Mouse (Mus musculus) macrophage (primary cell): ENCODE measurements around the gene Eif3g. TPM values are rescaled to one million over a fixed set of nuclear protein-coding genes. Genes with fewer than 3 reads are reported as not detected.
A peak's percentile ranks its signal among the peaks of the same experiment; 100 is the strongest.

ENCODE experiments used
- H3K27ac ChIP-seq: fragments of 350-480 bp; formaldehyde crosslinking; 2 replicates; pipeline ENCODE4 v1.9.0; 2021
- H3K36me3 ChIP-seq: fragments of 350-480 bp; formaldehyde crosslinking; 2 replicates; pipeline ENCODE4 v1.9.0; 2021; ENCODE audit errors: inconsistent target
- H3K4me3 ChIP-seq: fragments of 350-480 bp; formaldehyde crosslinking; 2 replicates; pipeline ENCODE4 v1.9.0; 2021; ENCODE audit errors: inconsistent target
- H3K79me2 ChIP-seq: fragments of 350-480 bp; formaldehyde crosslinking; 2 replicates; pipeline ENCODE4 v1.9.0; 2021; ENCODE audit errors: inconsistent target
- WGBS: methylation state at CpG from one replicate; pipeline ENCODE4 v1.1.7; 2026; ENCODE audit warnings: inconsistent platforms; ENCODE audit not compliant: missing documents; 5-methylcytosine and 5-hydroxymethylcytosine counted together
- polyA plus RNA-seq: library from polyadenylated mRNA; stranded (reverse); fragments of 250-400 nt; gene quantifications from 3 replicates; pipeline ENCODE4 v1.2.4, GENCODE M21; 2018; ENCODE audit warnings: inconsistent platforms

Gene Eif3g
- polyA plus RNA-seq, 1 experiment from 2014 or later, result 100 TPM

GRCm38 (mm10) chr9:20893590-20894343 lies 4.7 kb downstream of the Eif3g start:
- WGBS, result 89% methylated on average over 12 of the region's 13 CpGs
- H3K79me2 ChIP-seq, result peaks cover 39% of the 10 kb centered on the region
- no peak overlapping the region for H3K27ac ChIP-seq
- H3K36me3 ChIP-seq, result peaks cover 52% of the 10 kb centered on the region
- no peak overlapping the region for H3K4me3 ChIP-seq

GRCm38 (mm10) chr9:20893069-20893468 lies 5.4 kb downstream of the Eif3g start:
- Histone ChIP-seq H3K4me3 (no peak overlapping the region), H3K27ac (no peak overlapping the region), H3K79me2 (peaks cover 44% of the 10 kb centered on the region), H3K36me3 (peaks cover 52% of the 10 kb centered on the region)
- 82% methylated on average over 5 of the region's 5 CpGs for WGBS

DNA sequence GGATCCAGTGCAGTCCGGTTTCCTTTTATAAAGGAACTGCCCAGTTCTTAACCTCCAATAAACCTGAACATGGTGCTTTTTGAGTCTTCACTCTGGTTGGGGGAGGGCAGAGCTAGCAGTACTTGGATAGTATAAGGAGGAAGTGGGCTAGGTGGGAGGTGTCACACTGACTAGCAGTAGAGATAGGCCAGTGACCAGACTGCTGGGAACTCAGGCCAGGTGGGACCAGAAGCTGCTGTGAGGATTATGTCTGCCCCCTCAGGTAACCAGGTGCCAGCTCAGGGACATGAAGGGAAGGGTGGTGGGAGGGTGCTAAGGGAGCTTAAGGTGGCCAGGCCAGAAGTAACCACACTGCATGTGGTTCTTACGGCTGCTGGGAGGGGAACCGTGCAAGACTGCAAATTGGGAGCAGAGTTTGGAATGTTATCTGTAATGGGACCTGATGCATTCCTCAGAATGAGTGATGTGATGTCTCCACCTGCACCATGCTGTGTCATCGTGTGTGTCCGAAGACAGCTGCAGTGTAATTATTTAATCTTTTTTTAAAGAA lies 6.2 kb downstream of the Eif3g start:
- Histone ChIP-seq H3K27ac (no peak overlapping the region), H3K79me2 (peaks cover 35% of the 10 kb centered on the region), H3K4me3 (no peak overlapping the region), H3K36me3 (peaks cover 52% of the 10 kb centered on the region)
- WGBS, result 81% methylated on average over 5 of the region's 5 CpGs

DNA sequence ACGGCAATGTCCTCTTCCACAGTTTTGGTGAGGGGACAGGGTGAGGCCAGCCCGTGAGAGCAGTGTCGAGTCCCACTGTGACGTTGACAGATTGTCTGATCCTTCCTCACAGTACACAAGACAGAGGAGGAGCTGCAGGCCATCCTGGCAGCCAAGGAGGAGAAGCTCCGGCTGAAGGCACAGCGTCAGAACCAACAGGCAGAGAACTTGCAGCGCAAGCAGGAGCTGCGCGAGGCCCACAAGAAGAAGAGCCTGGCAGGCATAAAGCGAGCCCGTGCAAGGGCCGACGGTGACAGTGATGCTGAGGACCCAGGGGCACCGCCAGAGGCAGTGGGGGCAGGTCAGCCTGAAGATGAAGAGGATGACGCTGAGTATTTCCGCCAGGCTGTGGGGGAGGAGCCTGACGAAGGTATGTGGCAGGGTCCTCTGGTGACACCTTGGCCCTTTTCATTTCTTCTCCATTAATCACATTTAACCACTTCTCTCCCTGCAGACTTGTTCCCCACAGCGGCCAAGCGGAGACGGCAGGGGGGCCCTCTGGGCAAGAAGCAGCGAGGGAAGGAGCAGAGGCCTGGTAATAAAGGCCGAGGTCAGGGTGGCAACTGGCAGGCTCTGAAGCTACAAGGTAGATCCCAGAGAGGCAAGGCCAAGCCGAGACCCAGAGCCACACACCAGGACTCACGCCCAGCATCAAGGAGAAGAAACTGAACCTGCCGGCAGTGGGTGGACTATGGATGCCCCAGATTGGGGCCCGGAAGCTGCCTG lies 6.9 kb downstream of the Eif3g start:
- no peak overlapping the region for H3K4me3 ChIP-seq
- 91% methylated on average over 26 of the region's 26 CpGs for WGBS
- no peak overlapping the region for H3K27ac ChIP-seq
- H3K79me2 ChIP-seq, result peaks cover 29% of the 10 kb centered on the region
- H3K36me3 ChIP-seq, result peaks cover 52% of the 10 kb centered on the region

GRCm38 (mm10) chr9:20890411-20890810 lies 8.0 kb downstream of the Eif3g start:
- Histone ChIP-seq H3K4me3 (no peak overlapping the region), H3K36me3 (peaks cover 43% of the 10 kb centered on the region), H3K27ac (no peak overlapping the region), H3K79me2 (peaks cover 18% of the 10 kb centered on the region)
- WGBS, result 93% methylated on average over 5 of the region's 5 CpGs

GRCm38 (mm10) chr9:20889185-20890141 lies 9.0 kb downstream of the Eif3g start:
- Histone ChIP-seq H3K36me3 (peaks cover 36% of the 10 kb centered on the region; the same call in 1 of the 2 replicates), H3K27ac (no peak overlapping the region), H3K79me2 (peaks cover 18% of the 10 kb centered on the region), H3K4me3 (peak overlapping the region; percentile 72)
- 74% methylated on average over 28 of the region's 29 CpGs for WGBS

- Histone ChIP-seq H3K27ac (peak overlapping the region; percentile 39), H3K36me3 (peaks cover 25% of the 10 kb centered on the region; the same call in 1 of the 2 replicates), H3K4me3 (peak overlapping the region; percentile 72), H3K79me2 (peaks cover 18% of the 10 kb centered on the region)
- under 1% methylated on average over 30 of the region's 30 CpGs for WGBS
Observed at GRCm38 (mm10) chr9:20888386-20888765, 10.0 kb downstream of the Eif3g start.

DNA sequence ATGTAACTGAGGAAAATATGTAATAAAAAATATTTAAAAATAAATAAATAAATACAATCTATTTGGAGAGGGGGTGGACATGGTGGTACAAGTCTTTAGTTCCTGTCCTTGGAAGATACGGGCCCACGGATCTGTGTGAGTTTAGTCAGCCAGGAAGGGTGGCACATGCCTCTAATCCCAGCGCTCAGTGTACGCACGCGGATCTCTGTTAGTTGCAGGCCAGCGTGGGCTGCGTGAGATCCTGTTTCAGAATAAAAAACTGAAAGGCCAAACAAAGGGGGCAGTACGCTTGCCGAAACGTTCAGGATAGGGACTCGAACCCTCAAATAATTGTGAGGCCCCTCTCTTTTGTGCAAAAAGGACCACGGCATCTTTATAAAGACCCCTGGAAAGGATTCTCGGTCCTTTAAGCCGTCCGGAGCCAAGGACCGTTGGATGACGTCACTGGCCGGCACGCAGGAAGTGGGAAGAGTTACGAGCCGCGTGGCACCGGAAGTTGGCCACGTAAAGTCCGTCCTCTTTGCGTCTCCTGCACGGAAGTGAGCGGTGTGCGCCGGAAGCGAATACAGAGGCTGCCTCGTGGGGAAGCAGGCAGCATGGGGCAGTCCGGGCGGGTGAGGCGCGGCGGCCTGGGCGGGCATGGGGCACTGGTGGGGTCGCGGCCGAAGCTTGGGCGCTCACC lies 10.6 kb downstream of the Eif3g start, which contains the start of gene Ppan:
Gene Ppan, plus strand, starts transcription at position 472 of the 682 bp plus-strand sequence.
- Histone ChIP-seq H3K4me3 (peak within 1 kb of the TSS; percentile 72), H3K36me3 (peaks cover 20% of the 10 kb centered on the region; the same call in 1 of the 2 replicates), H3K79me2 (peaks cover 18% of the 10 kb centered on the region), H3K27ac (peak within 1 kb of the TSS; percentile 68)
- WGBS, result 1% methylated on average over 40 of the region's 43 CpGs

GRCm38 (mm10) chr9:20887191-20887590 lies 11.2 kb downstream of the Eif3g start:
- no peak overlapping the region for H3K27ac ChIP-seq
- peaks cover 18% of the 10 kb centered on the region for H3K79me2 ChIP-seq
- H3K36me3 ChIP-seq, result peaks cover 18% of the 10 kb centered on the region; the same call in 1 of the 2 replicates
- 91% methylated on average over 4 of the region's 6 CpGs for WGBS
- no peak overlapping the region; the same call in 1 of the 2 replicates for H3K4me3 ChIP-seq

DNA sequence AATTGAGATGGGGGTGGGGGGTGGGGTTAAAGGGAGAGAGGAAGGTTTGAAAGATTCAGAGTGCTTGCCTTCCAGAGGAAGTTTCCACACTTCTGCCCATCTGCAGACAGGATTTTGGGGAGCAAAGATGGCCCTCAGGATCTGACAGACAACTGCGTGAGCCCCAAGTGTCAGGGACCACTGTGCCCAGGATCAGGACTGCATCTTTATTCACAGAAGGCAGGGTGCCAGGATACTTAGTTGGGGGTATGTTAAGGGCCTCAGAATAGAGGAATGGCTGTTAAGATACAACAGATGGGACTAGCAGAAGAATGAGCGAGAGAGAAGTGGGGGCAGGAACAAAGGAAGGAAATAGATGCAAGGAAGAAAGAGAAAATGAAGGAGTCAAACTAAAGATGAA lies 11.9 kb downstream of the Eif3g start:
- WGBS, result 87% methylated on average over 2 of the region's 2 CpGs
- H3K36me3 ChIP-seq, result peaks cover 13% of the 10 kb centered on the region; the same call in 1 of the 2 replicates
- H3K79me2 ChIP-seq, result peaks cover 18% of the 10 kb centered on the region
- H3K4me3 ChIP-seq, result no peak overlapping the region
- no peak overlapping the region for H3K27ac ChIP-seq

DNA sequence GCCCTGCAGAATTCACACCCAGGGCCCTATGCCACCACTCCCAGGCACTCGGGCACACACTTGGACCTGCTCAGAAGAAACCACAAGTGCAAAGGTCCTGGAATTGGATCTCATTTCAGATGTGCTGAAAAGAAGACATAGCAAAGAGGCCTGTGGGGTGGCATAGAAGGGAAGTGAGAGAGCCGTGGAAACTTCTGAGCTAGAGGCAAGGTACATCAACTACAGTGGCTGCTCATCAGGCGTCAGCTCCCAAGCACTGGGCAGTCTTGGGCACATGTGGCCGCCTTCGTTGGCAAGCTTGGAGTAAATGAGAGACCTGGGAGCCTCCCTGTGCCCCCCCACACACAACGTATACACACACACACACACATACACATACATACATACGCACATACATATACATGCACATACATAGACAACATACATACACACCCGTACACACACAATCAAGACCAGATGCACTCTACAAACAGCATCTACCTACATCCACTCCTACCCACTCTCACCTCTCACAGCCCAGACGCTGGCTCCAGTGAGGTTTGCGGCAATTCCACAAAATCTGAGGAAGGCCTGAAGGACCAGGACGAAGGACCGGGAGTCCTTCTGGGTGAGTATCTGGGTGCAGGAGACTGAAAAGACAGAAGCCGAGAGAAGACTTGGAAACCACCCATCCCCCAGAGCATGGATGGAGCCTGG lies 19.2 kb downstream of the Eif3g start, which contains the start of gene Angptl6:
Gene Angptl6, minus strand, starts transcription at position 631 of the 696 bp plus-strand sequence.
- 81% methylated on average over 13 of the region's 13 CpGs for WGBS
- Histone ChIP-seq H3K79me2 (no peaks in the 10 kb centered on the region), H3K36me3 (no peaks in the 10 kb centered on the region), H3K27ac (peak within 1 kb of the TSS; percentile 60), H3K4me3 (peak within 1 kb of the TSS; percentile 31)

DNA sequence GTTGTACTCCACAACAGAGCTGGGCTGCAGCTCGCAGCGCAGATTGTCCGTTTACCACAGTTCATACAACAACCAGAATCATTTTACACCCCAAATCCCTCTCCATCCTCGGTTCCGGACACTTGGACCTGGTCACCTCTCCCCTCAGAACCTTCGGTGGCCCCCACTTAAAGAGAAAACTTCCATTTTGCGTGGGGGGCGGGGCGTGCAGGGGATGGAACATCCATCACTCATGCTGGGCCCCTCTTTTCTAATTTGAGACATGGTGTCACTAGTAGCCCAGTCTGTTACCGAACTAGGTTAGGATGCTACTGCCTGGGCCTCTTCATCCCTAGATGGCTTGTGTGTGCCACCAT lies 19.7 kb downstream of the Eif3g start:
- WGBS, result 21% methylated on average over 10 of the region's 10 CpGs
- Histone ChIP-seq H3K4me3 (peak overlapping the region; percentile 31), H3K79me2 (no peaks in the 10 kb centered on the region), H3K27ac (peak overlapping the region; percentile 60), H3K36me3 (peaks cover under 1% of the 10 kb centered on the region; the same call in 1 of the 2 replicates)
